Mouse (Mus musculus) brown adipose tissue, adult 24 weeks (tissue): Measurements from ENCODE around the gene Lgals4. TPM values are rescaled to one million over a fixed set of nuclear protein-coding genes. Genes with fewer than 3 reads are reported as not detected.
"Not testable (repeated sequence)": the region's sequence is repeated elsewhere in the genome, so short reads cannot be mapped to it uniquely, and the experiment has no call there.

Source experiments
- H3K27ac ChIP-seq: fragments of 200-500 bp; replicated peaks from 2 replicates; pipeline ENCODE4 v1.5.1; 2012; ENCODE audit warnings: low read depth, mild to moderate bottlenecking, low read length
- H3K4me1 ChIP-seq: fragments of 200-500 bp; 2 replicates; pipeline ENCODE4 v1.6.1; 2012; ENCODE audit warnings: low read length, mixed read lengths; ENCODE audit not compliant: control insufficient read depth, insufficient read depth, insufficient read length
- H3K4me3 ChIP-seq: fragments of 200-500 bp; 2 replicates; pipeline ENCODE4 v1.5.1; 2012; ENCODE audit warnings: low read depth, mild to moderate bottlenecking, low read length, moderate library complexity; ENCODE audit not compliant: insufficient read depth
- polyA plus RNA-seq: library from polyadenylated mRNA; stranded (reverse); fragments of >200 nt; gene quantifications from 2 replicates; pipeline ENCODE4 v1.2.4, GENCODE M21; 2012; ENCODE audit not compliant: missing spikeins, insufficient read depth, insufficient read length

Gene Lgals4
- polyA plus RNA-seq, 1 experiment: 14.6 TPM

DNA sequence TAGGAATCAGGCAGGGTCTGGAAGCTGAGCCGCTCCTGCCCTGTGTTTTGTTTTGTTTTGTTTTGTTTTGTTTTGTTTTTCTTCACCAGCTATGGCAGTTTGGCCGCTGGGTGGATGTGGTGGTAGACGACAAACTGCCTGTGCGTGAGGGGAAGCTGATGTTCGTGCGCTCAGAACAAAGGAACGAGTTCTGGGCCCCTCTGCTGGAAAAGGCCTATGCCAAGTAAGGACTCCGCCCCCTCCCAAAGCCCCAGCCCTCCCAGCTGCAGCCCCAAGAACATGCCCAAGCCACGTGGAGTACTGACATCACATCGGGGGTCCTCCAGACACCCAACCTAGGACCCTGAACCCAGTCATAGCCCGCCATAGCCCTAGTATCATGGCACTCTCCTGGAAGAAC lies 49.4 kb downstream of the Lgals4 start:
- peaks cover 4% of the 10 kb centered on the region; the same call in 1 of the 2 replicates for H3K4me1 ChIP-seq
- H3K4me3 ChIP-seq: no peak overlapping the region
- H3K27ac ChIP-seq: no peak overlapping the region

- H3K4me3 ChIP-seq, H3K27ac ChIP-seq, H3K4me1 ChIP-seq: not testable (repeated sequence)
These were observed 50.0 kb downstream of the Lgals4 start for GRCm38 (mm10) chr7:28883704-28884103.

- Histone ChIP-seq H3K4me3 (no peak overlapping the region), H3K4me1 (peaks cover 10% of the 10 kb centered on the region; the same call in 1 of the 2 replicates), H3K27ac (no peak overlapping the region)
These were observed 52.8 kb downstream of the Lgals4 start for GRCm38 (mm10) chr7:28886486-28886885.

DNA sequence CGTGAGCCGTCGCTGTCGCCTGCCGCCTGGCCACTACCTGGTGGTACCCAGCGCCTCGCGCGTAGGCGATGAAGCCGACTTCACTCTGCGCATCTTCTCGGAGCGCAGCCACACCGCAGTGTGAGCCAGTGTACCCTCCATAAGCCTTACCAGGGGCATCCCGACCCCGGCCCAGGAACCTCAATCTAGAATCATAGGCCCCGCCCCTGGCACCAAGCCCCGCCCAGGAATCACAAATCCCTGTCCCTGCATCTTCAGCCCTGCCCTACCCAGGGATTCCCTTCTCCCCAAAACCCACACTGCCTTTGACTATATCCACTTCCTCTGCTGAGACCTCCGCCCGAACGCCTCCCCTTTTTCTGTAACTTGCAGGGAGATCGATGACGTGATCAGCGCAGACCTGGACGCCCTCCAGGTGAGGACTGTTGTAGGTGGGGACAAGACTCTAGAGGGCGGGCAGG lies 55.1 kb downstream of the Lgals4 start:
- H3K27ac ChIP-seq: no peak overlapping the region
- H3K4me1 ChIP-seq: 0 out of 2 replicates have a peak, but pooled peaks cover 7% of the 10 kb centered on the region
- 0 out of 2 replicates have a peak overlapping the region, but pooled peaks have one; percentile 9 for H3K4me3 ChIP-seq

Other genes with a start within 250 kb of the Lgals4 start
- 18.8 and 24.4 TPM in 2 replicates for gene Samd4b, start 235.7 kb upstream of the Lgals4 start, polyA plus RNA-seq
- 4.1 and 5.8 TPM in 2 replicates for gene Pak4, start 235.7 kb upstream of the Lgals4 start, polyA plus RNA-seq
- not detected in 2 replicates for gene Acp7, start 202.5 kb upstream of the Lgals4 start, polyA plus RNA-seq
- gene Fbxo27, start 141.0 kb upstream of the Lgals4 start, polyA plus RNA-seq: 1.2 and 1.4 TPM in 2 replicates
- 0.71 and 2.5 TPM in 2 replicates for gene Fbxo17, start 117.0 kb upstream of the Lgals4 start, polyA plus RNA-seq
- 64.4 and 106 TPM in 2 replicates for gene Mrps12, start 92.0 kb upstream of the Lgals4 start, polyA plus RNA-seq
- 13.0 and 14.5 TPM in 2 replicates for gene Sars2, start 91.9 kb upstream of the Lgals4 start, polyA plus RNA-seq
- gene Ccer2, start 77.7 kb upstream of the Lgals4 start, polyA plus RNA-seq: not detected in 2 replicates
- gene Sirt2, start 67.1 kb upstream of the Lgals4 start, polyA plus RNA-seq: 94.8 and 96.2 TPM in 2 replicates
- gene Nfkbib, start 66.3 kb upstream of the Lgals4 start, polyA plus RNA-seq: 15.5 and 16.9 TPM in 2 replicates
- 2.5 and 4.6 TPM in 2 replicates for gene Rinl, start 44.9 kb upstream of the Lgals4 start, polyA plus RNA-seq
- gene Hnrnpl, start 25.3 kb upstream of the Lgals4 start, polyA plus RNA-seq: 122 and 131 TPM in 2 replicates
- gene Ech1, start 8.6 kb upstream of the Lgals4 start, polyA plus RNA-seq: 3,379 and 3,601 TPM in 2 replicates
- 2.3 TPM in 1 of 2 replicates, not detected in the other for gene Lgals7, start 30.0 kb downstream of the Lgals4 start, polyA plus RNA-seq
- gene Capn12, start 47.6 kb downstream of the Lgals4 start, polyA plus RNA-seq: 0.63 and 0.71 TPM in 2 replicates
- 122 and 135 TPM in 2 replicates for gene Actn4, start 128.5 kb downstream of the Lgals4 start, polyA plus RNA-seq
- gene Eif3k, start 148.0 kb downstream of the Lgals4 start, polyA plus RNA-seq: 165 and 216 TPM in 2 replicates
- gene Map4k1, start 148.2 kb downstream of the Lgals4 start, polyA plus RNA-seq: 0.63 and 1.4 TPM in 2 replicates